Comparison of ENCODE assay signal across 24 mouse cellular contexts in genomic region chr2:143840895-143841294, GRCm38 (mm10). TPM values are rescaled to one million over a fixed set of nuclear protein-coding genes. Genes with fewer than 3 reads are reported as not detected.
DNase-seq lines count a peak whose midpoint lies in the region; ATAC-seq and TF ChIP-seq lines count a peak whose summit lies in the region.
"Had no signal": no experiment of that assay in that cellular context is flagged by ENCODE, and none has a peak within 500 bp of the region (broad histone marks: within the 10 kb centered on the region; RNA-seq: fewer than 3 reads in every experiment).

No protein-coding gene starts in this region.

- WGBS in forebrain, postnatal 0 days: 64% methylated on average over 6 of the region's 6 CpGs
- WGBS in forebrain, embryonic 16.5 days: 75% methylated on average over 6 of the region's 6 CpGs

- no peak for TF ChIP-seq CTCF in forebrain, postnatal 0 days (IDR thresholded peaks at IDR 0.05; ENCODE audit: low read depth)
- TF ChIP-seq CTCF in CH12.LX (conservative IDR thresholded peaks at IDR 0.05 in 1 of 2, IDR thresholded peaks at IDR 0.05 in 1 of 2; ENCODE audit: low read depth in 2 of 2, low read length in 2 of 2): no peak

- H3K27ac ChIP-seq in forebrain, postnatal 0 days (ENCODE audit: low read depth, low read length): no peak overlapping the region
- H3K27ac ChIP-seq in forebrain, embryonic 16.5 days (ENCODE audit: low read length): no peak overlapping the region
- no peak overlapping the region for H3K27ac ChIP-seq in CH12.LX (ENCODE audit: insufficient read depth, low read depth)
- H3K27ac ChIP-seq: forebrain, embryonic 10.5 days; gastrocnemius, adult 2 months; heart, embryonic 15.5 days; hindbrain, embryonic 13.5 days; kidney, postnatal 0 days; limb, embryonic 10.5 days; midbrain, embryonic 15.5 days; neural tube, embryonic 15.5 days had no signal

- no peaks in the 10 kb centered on the region for H3K9me3 ChIP-seq in forebrain, postnatal 0 days (ENCODE audit: low read length)
- no peaks in the 10 kb centered on the region for H3K9me3 ChIP-seq in forebrain, embryonic 16.5 days (ENCODE audit: control insufficient read depth, low read length)
- no peaks in the 10 kb centered on the region for H3K9me3 ChIP-seq in CH12.LX (replicated peaks; ENCODE audit: low read length)
- H3K9me3 ChIP-seq: forebrain, embryonic 10.5 days; heart, embryonic 15.5 days; hindbrain, embryonic 13.5 days; limb, embryonic 10.5 days; midbrain, embryonic 15.5 days; neural tube, embryonic 15.5 days had no signal

- in situ Hi-C loops in CH12.LX (cut with MboI; ENCODE audit: low pct_ligation_motif_present, low pct_unique_long_range_greater_than_20kb, low sequenced_read_pairs): loop anchor here (5.0 to 10.0 kb wide), 2 partner anchors 76 to 614 kb away; partner anchors contain the start of gene Dstn

- TF ChIP-seq RAD21 in CH12.LX (IDR thresholded peaks at IDR 0.05; ENCODE audit: low read depth, low read length): no peak

- TF ChIP-seq POLR2A in CH12.LX (IDR thresholded peaks at IDR 0.05; ENCODE audit: low read depth, low read length): no peak

- H3K79me2 ChIP-seq in CH12.LX (replicated peaks; ENCODE audit: control insufficient read depth, extremely low read depth, insufficient read depth, poor library complexity, severe bottlenecking): no peaks in the 10 kb centered on the region

- ATAC-seq in forebrain, postnatal 0 days: peak; percentile 60; the same call in 1 of the 2 replicates
- ATAC-seq in forebrain, embryonic 16.5 days: no peak
- no peak for ATAC-seq in megakaryocyte, adult 5-6 weeks (ENCODE audit: poor library complexity, severe bottlenecking)
- ATAC-seq: midbrain, embryonic 15.5 days had no signal

- no peaks in the 10 kb centered on the region for H3K36me3 ChIP-seq in forebrain, postnatal 0 days (ENCODE audit: insufficient read depth)
- no peaks in the 10 kb centered on the region for H3K36me3 ChIP-seq in forebrain, embryonic 16.5 days (ENCODE audit: control insufficient read depth, insufficient read depth)
- no peaks in the 10 kb centered on the region for H3K36me3 ChIP-seq in CH12.LX (replicated peaks in 1 of 2; ENCODE audit: control insufficient read depth in 1 of 2, insufficient read depth in 1 of 2, low read length in 1 of 2)
- H3K36me3 ChIP-seq: forebrain, embryonic 10.5 days; heart, embryonic 15.5 days; hindbrain, embryonic 13.5 days; limb, embryonic 10.5 days; midbrain, embryonic 15.5 days; neural tube, embryonic 15.5 days had no signal

- H3K4me1 ChIP-seq in forebrain, postnatal 0 days (ENCODE audit: insufficient read depth): no peaks in the 10 kb centered on the region
- H3K4me1 ChIP-seq in forebrain, embryonic 16.5 days (replicated peaks; ENCODE audit: control insufficient read depth, insufficient read depth, low read length): 0 out of 2 replicates have a peak, but pooled peaks cover 3% of the 10 kb centered on the region
- peaks cover 24 to 75% of the 10 kb centered on the region in 2 experiments for H3K4me1 ChIP-seq in CH12.LX (ENCODE audit: control insufficient read depth in 1 of 2, insufficient read depth in 2 of 2)

- dilution Hi-C loops in CH12.LX (cut with MboI; ENCODE audit: extremely low pct_ligation_motif_present, extremely low pct_unique_long_range_greater_than_20kb, low sequenced_read_pairs): no loop called here

- H3K27me3 ChIP-seq in forebrain, postnatal 0 days (ENCODE audit: insufficient read depth, low read length): no peaks in the 10 kb centered on the region
- no peaks in the 10 kb centered on the region for H3K27me3 ChIP-seq in forebrain, embryonic 16.5 days (replicated peaks; ENCODE audit: control insufficient read depth, insufficient read depth, low read length)
- H3K27me3 ChIP-seq in CH12.LX (replicated peaks): no peaks in the 10 kb centered on the region
- H3K27me3 ChIP-seq: heart, embryonic 15.5 days; hindbrain, embryonic 13.5 days; midbrain, embryonic 15.5 days; neural tube, embryonic 15.5 days had no signal

- no peak overlapping the region for H3K9ac ChIP-seq in forebrain, postnatal 0 days
- H3K9ac ChIP-seq in forebrain, embryonic 16.5 days (replicated peaks; ENCODE audit: low read depth, low read length): no peak overlapping the region
- no peak overlapping the region for H3K9ac ChIP-seq in CH12.LX (ENCODE audit: insufficient read depth, low read depth)
- H3K9ac ChIP-seq: heart, embryonic 15.5 days; hindbrain, embryonic 13.5 days; midbrain, embryonic 15.5 days; neural tube, embryonic 15.5 days had no signal

- no peak overlapping the region for H3K4me3 ChIP-seq in forebrain, postnatal 0 days (ENCODE audit: low read depth, low read length)
- H3K4me3 ChIP-seq in forebrain, embryonic 16.5 days (replicated peaks; ENCODE audit: low read length): no peak overlapping the region
- no peak overlapping the region for H3K4me3 ChIP-seq in CH12.LX (replicated peaks in 1 of 3; ENCODE audit: low read depth in 2 of 3, low read length in 2 of 3, poor library complexity in 1 of 3)
- H3K4me3 ChIP-seq: forebrain, embryonic 10.5 days; gastrocnemius, adult 2 months; heart, embryonic 15.5 days; hindbrain, embryonic 13.5 days; limb, embryonic 10.5 days; midbrain, embryonic 15.5 days; myocyte; neural tube, embryonic 15.5 days had no signal

- no peak overlapping the region for H3K4me2 ChIP-seq in forebrain, postnatal 0 days (ENCODE audit: low read depth)
- H3K4me2 ChIP-seq in forebrain, embryonic 16.5 days (ENCODE audit: low read length): no peak overlapping the region
- H3K4me2 ChIP-seq in CH12.LX (ENCODE audit: insufficient read depth, low read depth, poor library complexity, severe bottlenecking): no peak overlapping the region
- H3K4me2 ChIP-seq: heart, embryonic 15.5 days; hindbrain, embryonic 13.5 days; midbrain, embryonic 15.5 days; neural tube, embryonic 15.5 days had no signal

- TF ChIP-seq EP300 in CH12.LX (IDR thresholded peaks at IDR 0.05; ENCODE audit: low read length): peak; percentile 51; the same call in 1 of the 2 replicates

- DNase-seq in forebrain, postnatal 0 days: peak; percentile 35
- DNase-seq in CH12.LX (ENCODE audit: extremely low read depth) (peak; percentile 70), liver (no peak)
- peak; percentile 6 for DNase-seq in naive thymus-derived CD4-positive, alpha-beta T cell, adult 2 months (ENCODE audit: low read depth)
- peak; percentile 76 to 77 for DNase-seq in spleen, postnatal 36 days (ENCODE audit: low spot score in 2 of 2)
- no peak for DNase-seq in adrenal gland, adult (ENCODE audit: inconsistent age in 2 of 2, low spot score in 1 of 2)
- DNase-seq: adrenal gland, adult 2 months; cerebellum, adult 11 months; cerebellum, postnatal 36 days; gastrocnemius, adult 2 months; heart, postnatal 36 days; kidney, adult 2 months; lung, postnatal 4 days; right cerebral cortex, postnatal 25 days had no signal

TF ChIP-seq in CH12.LX, 34 proteins besides CTCF, POLR2A, EP300 and RAD21:
- TF ChIP-seq USF1 (IDR thresholded peaks at IDR 0.05; ENCODE audit: low read depth, low read length): no peak
- TF ChIP-seq UBTF (IDR thresholded peaks at IDR 0.05; ENCODE audit: low read depth, low read length): no peak
- TF ChIP-seq MEF2A (IDR thresholded peaks at IDR 0.05; ENCODE audit: borderline replicate concordance, low read depth, low read length): no peak
- TF ChIP-seq CHD1 (IDR thresholded peaks at IDR 0.05; ENCODE audit: low read depth, low read length): no peak
- no peak for TF ChIP-seq ELF1 (IDR thresholded peaks at IDR 0.05; ENCODE audit: low read depth, low read length)
- peak; percentile 58; the same call in 1 of the 2 replicates for TF ChIP-seq TCF12 (IDR thresholded peaks at IDR 0.05; ENCODE audit: low read depth, low read length)
- TF ChIP-seq ZNF384 (IDR thresholded peaks at IDR 0.05; ENCODE audit: low read depth, low read length): no peak
- no peak for TF ChIP-seq IRF4 (IDR thresholded peaks at IDR 0.05; ENCODE audit: low read depth, low read length)
- peak; percentile 72 for TF ChIP-seq BHLHE40 (IDR thresholded peaks at IDR 0.05; ENCODE audit: low read depth, low read length)
- no peak for TF ChIP-seq RCOR1 (conservative IDR thresholded peaks at IDR 0.05; ENCODE audit: low read depth, low read length)
- no peak for TF ChIP-seq USF2 (conservative IDR thresholded peaks at IDR 0.05; ENCODE audit: low read depth, low read length)
- TF ChIP-seq MAFK (IDR thresholded peaks at IDR 0.05; ENCODE audit: insufficient replicate concordance, low read length): 0 out of 2 replicates have a peak, but pooled peaks have one; percentile 9
- TF ChIP-seq NRF1 (IDR thresholded peaks at IDR 0.05; ENCODE audit: low read depth, low read length): no peak
- no peak for TF ChIP-seq NELFE (IDR thresholded peaks at IDR 0.05; ENCODE audit: low read depth, low read length)
- peak; percentile 80 for TF ChIP-seq ETS1 (conservative IDR thresholded peaks at IDR 0.05; ENCODE audit: low read depth, low read length)
- no peak for TF ChIP-seq E2F4 (IDR thresholded peaks at IDR 0.05; ENCODE audit: insufficient replicate concordance, low read depth, low read length)
- no peak for TF ChIP-seq MYC (IDR thresholded peaks at IDR 0.05; ENCODE audit: low read depth, low read length)

RNA-seq across cellular contexts. Expression of gene Bfsp1, which starts 22.1 kb away (rescaled TPM):
- 2.5 and 3.7 TPM in 2 replicates for total RNA-seq in forebrain, postnatal 0 days (2014; rRNA removed)
- polyA plus RNA-seq in forebrain, postnatal 0 days (2015; fragmentation: Nextera tagmentation; extraction: Ambion mirVana): 1.3 and 1.9 TPM in 2 replicates
- polyA plus RNA-seq in forebrain, embryonic 16.5 days (2015; fragmentation: Nextera tagmentation; extraction: Ambion mirVana): 0.62 and 1.1 TPM in 2 replicates
- total RNA-seq in CH12.LX (2012; rRNA removed) (0.13 TPM in 1 of 2 replicates, not detected in the other), CH12.LX (2014; rRNA removed) (0.19 and 0.30 TPM in 2 replicates)
- 0.19 and 0.21 TPM in 2 replicates for polyA plus RNA-seq in CH12.LX (2012; ENCODE audit: insufficient read length, low read depth)
- 0.41 TPM in 1 of 2 replicates, not detected in the other for total RNA-seq in megakaryocyte, adult 5-6 weeks (2015)
- total RNA-seq in megakaryocyte, adult 5-6 weeks (2017): 0.73 and 0.99 TPM in 2 replicates

Comparison
In these comparisons a context has a peak if more than half of its experiments do, and no peak if none do; other contexts are left out.
1. DNase-seq: peak in forebrain, postnatal 0 days (single experiment), CH12.LX (single experiment), naive thymus-derived CD4-positive, alpha-beta T cell, adult 2 months (single experiment) and spleen, postnatal 36 days (2 of 2); none in liver (single experiment) and adrenal gland, adult (0 of 2).